Comparison of ENCODE assay signal across 11 mouse cellular contexts in the genomic region with DNA sequence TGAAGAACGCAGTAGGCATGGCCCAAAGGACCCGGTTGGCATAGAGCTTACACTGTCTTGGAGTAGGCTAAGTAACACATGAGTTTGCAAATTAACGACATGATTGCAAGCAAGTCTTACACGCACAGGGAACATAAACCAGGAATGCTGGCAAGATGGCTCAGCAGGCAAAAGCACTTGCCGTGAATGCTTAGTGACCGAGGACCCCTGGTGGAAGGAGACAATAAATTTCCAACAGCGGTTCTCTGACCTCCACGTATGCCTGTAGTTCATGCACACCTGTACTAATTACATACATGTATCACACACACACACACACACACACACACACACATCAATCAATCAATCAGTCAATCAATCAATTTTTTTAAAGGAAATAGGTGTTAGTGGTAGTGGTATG. TPM values are rescaled to one million over a fixed set of nuclear protein-coding genes. Genes with fewer than 3 reads are reported as not detected.
DNase-seq lines count a peak whose midpoint lies in the region; ATAC-seq and TF ChIP-seq lines count a peak whose summit lies in the region.
"Had no signal": no experiment of that assay in that cellular context is flagged by ENCODE, and none has a peak within 500 bp of the region (broad histone marks: within the 10 kb centered on the region; RNA-seq: fewer than 3 reads in every experiment).

No protein-coding gene starts in this region.

- H3K4me2 ChIP-seq in forebrain, embryonic 14.5 days (ENCODE audit: low read length): no peak overlapping the region
- H3K4me2 ChIP-seq in forebrain, embryonic 11.5 days (ENCODE audit: low read depth, low read length, severe bottlenecking): no peak overlapping the region
- no peak overlapping the region for H3K4me2 ChIP-seq in lung, postnatal 0 days (replicated peaks; ENCODE audit: low read depth, low read length)
- H3K4me2 ChIP-seq: forebrain, embryonic 12.5 days; hindbrain, embryonic 15.5 days; midbrain, embryonic 12.5 days had no signal

- H3K27ac ChIP-seq in forebrain, embryonic 14.5 days (ENCODE audit: low read depth, low read length): no peak overlapping the region
- no peak overlapping the region for H3K27ac ChIP-seq in forebrain, embryonic 11.5 days (ENCODE audit: low read depth, low read length)
- H3K27ac ChIP-seq in lung, postnatal 0 days (ENCODE audit: low read length): no peak overlapping the region
- H3K27ac ChIP-seq in heart, embryonic 10.5 days: no peak overlapping the region
- H3K27ac ChIP-seq: forebrain, embryonic 12.5 days; hindbrain, embryonic 15.5 days; midbrain, embryonic 12.5 days had no signal

- TF ChIP-seq EP300 in lung, postnatal 0 days (IDR thresholded peaks at IDR 0.05): no peak

- no peak overlapping the region for H3K4me3 ChIP-seq in forebrain, embryonic 14.5 days (ENCODE audit: low read depth, low read length)
- H3K4me3 ChIP-seq in forebrain, embryonic 11.5 days (ENCODE audit: low read depth, low read length): no peak overlapping the region
- H3K4me3 ChIP-seq in lung, postnatal 0 days (ENCODE audit: low read depth, low read length): no peak overlapping the region
- H3K4me3 ChIP-seq in heart, embryonic 10.5 days: no peak overlapping the region
- H3K4me3 ChIP-seq: forebrain, embryonic 12.5 days; hindbrain, embryonic 15.5 days; midbrain, embryonic 12.5 days had no signal

- WGBS in forebrain, embryonic 14.5 days: 49% methylated on average over 8 of the region's 8 CpGs
- WGBS in forebrain, embryonic 11.5 days: 58% methylated on average over 8 of the region's 8 CpGs
- 44% methylated on average over 8 of the region's 8 CpGs for WGBS in lung, postnatal 0 days
- WGBS in heart, embryonic 10.5 days: 50% methylated on average over 8 of the region's 8 CpGs

- no peaks in the 10 kb centered on the region for H3K9me3 ChIP-seq in forebrain, embryonic 14.5 days (replicated peaks; ENCODE audit: control insufficient read depth, low read length)
- no peaks in the 10 kb centered on the region for H3K9me3 ChIP-seq in forebrain, embryonic 11.5 days (ENCODE audit: control insufficient read depth, low read length)
- no peaks in the 10 kb centered on the region for H3K9me3 ChIP-seq in lung, postnatal 0 days (ENCODE audit: low read length)
- H3K9me3 ChIP-seq in heart, embryonic 10.5 days: no peaks in the 10 kb centered on the region
- H3K9me3 ChIP-seq: forebrain, embryonic 12.5 days; hindbrain, embryonic 15.5 days; midbrain, embryonic 12.5 days had no signal

- DNase-seq in forebrain, embryonic 14.5 days (ENCODE audit: low spot score): peak; percentile 18
- no peak for DNase-seq in forebrain, embryonic 11.5 days (ENCODE audit: low spot score)
- DNase-seq in lung, postnatal 0 days (ENCODE audit: low spot score): peak; percentile 24
- no peak for DNase-seq in lung, adult 18-20 months
- DNase-seq in c-Kit-positive CD71-positive TER-119-negative erythroid progenitor cells, embryonic 14.5 days (ENCODE audit: low read depth): peak; percentile 19
- DNase-seq in mesoderm, embryonic 11.5 days (ENCODE audit: low read depth, low spot score): peak; percentile 34
- DNase-seq in layer of hippocampus, adult 9-11 months: no peak
- no peak for DNase-seq in heart, embryonic 10.5 days (ENCODE audit: low spot score)

- no peaks in the 10 kb centered on the region for H3K36me3 ChIP-seq in forebrain, embryonic 14.5 days (ENCODE audit: control insufficient read depth, insufficient read depth, low read length)
- no peaks in the 10 kb centered on the region for H3K36me3 ChIP-seq in forebrain, embryonic 11.5 days (ENCODE audit: control insufficient read depth, insufficient read depth, low read length)
- H3K36me3 ChIP-seq in lung, postnatal 0 days (ENCODE audit: insufficient read depth, low read length): no peaks in the 10 kb centered on the region
- H3K36me3 ChIP-seq in heart, embryonic 10.5 days: no peaks in the 10 kb centered on the region
- H3K36me3 ChIP-seq: forebrain, embryonic 12.5 days; hindbrain, embryonic 15.5 days; midbrain, embryonic 12.5 days had no signal

- ATAC-seq in forebrain, embryonic 14.5 days: no peak
- no peak for ATAC-seq in forebrain, embryonic 11.5 days (replicated peaks; ENCODE audit: low FRiP score)
- no peak for ATAC-seq in lung, postnatal 0 days

- no peaks in the 10 kb centered on the region for H3K27me3 ChIP-seq in forebrain, embryonic 14.5 days (replicated peaks; ENCODE audit: control insufficient read depth, insufficient read depth, low read length)
- no peaks in the 10 kb centered on the region for H3K27me3 ChIP-seq in forebrain, embryonic 11.5 days (ENCODE audit: control insufficient read depth, insufficient read depth, low read length)
- no peaks in the 10 kb centered on the region for H3K27me3 ChIP-seq in lung, postnatal 0 days (replicated peaks; ENCODE audit: insufficient read depth, low read length)
- H3K27me3 ChIP-seq in heart, embryonic 10.5 days (ENCODE audit: insufficient read depth, poor library complexity, severe bottlenecking): no peaks in the 10 kb centered on the region
- H3K27me3 ChIP-seq: forebrain, embryonic 12.5 days; hindbrain, embryonic 15.5 days; midbrain, embryonic 12.5 days had no signal

- H3K4me1 ChIP-seq in forebrain, embryonic 14.5 days (ENCODE audit: control insufficient read depth, insufficient read depth, low read length): no peaks in the 10 kb centered on the region
- no peaks in the 10 kb centered on the region for H3K4me1 ChIP-seq in forebrain, embryonic 11.5 days (replicated peaks; ENCODE audit: control insufficient read depth, insufficient read depth, low read length)
- H3K4me1 ChIP-seq in lung, postnatal 0 days (ENCODE audit: insufficient read depth, low read depth, low read length): no peaks in the 10 kb centered on the region
- no peaks in the 10 kb centered on the region for H3K4me1 ChIP-seq in heart, embryonic 10.5 days
- H3K4me1 ChIP-seq: forebrain, embryonic 12.5 days; hindbrain, embryonic 15.5 days; midbrain, embryonic 12.5 days had no signal

- H3K9ac ChIP-seq in forebrain, embryonic 14.5 days (ENCODE audit: low read length): no peak overlapping the region
- no peak overlapping the region for H3K9ac ChIP-seq in forebrain, embryonic 11.5 days (ENCODE audit: low read length)
- no peak overlapping the region for H3K9ac ChIP-seq in lung, postnatal 0 days (replicated peaks; ENCODE audit: low read depth)
- H3K9ac ChIP-seq: forebrain, embryonic 12.5 days; hindbrain, embryonic 15.5 days; midbrain, embryonic 12.5 days had no signal

- TF ChIP-seq CTCF in lung, postnatal 0 days (IDR thresholded peaks at IDR 0.05): peak; percentile 46

RNA-seq across cellular contexts. Expression of a gene that starts 31.0 kb away (rescaled TPM):
- 16.7 and 19.1 TPM in 2 replicates for polyA plus RNA-seq in forebrain, embryonic 14.5 days (2014; fragmentation: Nextera tagmentation; extraction: Ambion mirVana)
- polyA plus RNA-seq in forebrain, embryonic 11.5 days (2014; fragmentation: Nextera tagmentation; extraction: Ambion mirVana): 30.9 and 35.8 TPM in 2 replicates
- 13.3 and 13.6 TPM in 2 replicates for polyA plus RNA-seq in lung, postnatal 0 days (2015; fragmentation: Nextera tagmentation; extraction: Ambion mirVana)
- polyA plus RNA-seq in heart, embryonic 10.5 days (2016; fragmentation: Nextera tagmentation; extraction: Ambion mirVana): 20.3 and 34.6 TPM in 2 replicates

RNA-seq across cellular contexts. Expression of a gene that starts 31.5 kb away (rescaled TPM):
- polyA plus RNA-seq in forebrain, embryonic 14.5 days (2014; fragmentation: Nextera tagmentation; extraction: Ambion mirVana): 1.2 TPM in 2 replicates
- 2.3 and 2.6 TPM in 2 replicates for polyA plus RNA-seq in forebrain, embryonic 11.5 days (2014; fragmentation: Nextera tagmentation; extraction: Ambion mirVana)
- 7.3 and 12.0 TPM in 2 replicates for polyA plus RNA-seq in lung, postnatal 0 days (2015; fragmentation: Nextera tagmentation; extraction: Ambion mirVana)
- 3.4 and 3.8 TPM in 2 replicates for polyA plus RNA-seq in heart, embryonic 10.5 days (2016; fragmentation: Nextera tagmentation; extraction: Ambion mirVana)

RNA-seq across cellular contexts. Expression of a gene that starts 33.3 kb away (rescaled TPM):
- polyA plus RNA-seq in forebrain, embryonic 14.5 days (2014; fragmentation: Nextera tagmentation; extraction: Ambion mirVana): 0.54 and 0.65 TPM in 2 replicates
- polyA plus RNA-seq in forebrain, embryonic 11.5 days (2014; fragmentation: Nextera tagmentation; extraction: Ambion mirVana): 0.21 and 0.24 TPM in 2 replicates
- 5.2 and 6.9 TPM in 2 replicates for polyA plus RNA-seq in lung, postnatal 0 days (2015; fragmentation: Nextera tagmentation; extraction: Ambion mirVana)
- polyA plus RNA-seq in heart, embryonic 10.5 days (2016; fragmentation: Nextera tagmentation; extraction: Ambion mirVana): 0.09 TPM in 1 of 2 replicates, not detected in the other

Comparison
In these comparisons a context has a peak if more than half of its experiments do, and no peak if none do; other contexts are left out.
1. DNase-seq: peak in forebrain, embryonic 14.5 days (single experiment), lung, postnatal 0 days (single experiment), c-Kit-positive CD71-positive TER-119-negative erythroid progenitor cells, embryonic 14.5 days (single experiment) and mesoderm, embryonic 11.5 days (single experiment); none in forebrain, embryonic 11.5 days (single experiment), lung, adult 18-20 months (0 of 2), layer of hippocampus, adult 9-11 months (single experiment) and heart, embryonic 10.5 days (single experiment).